Comparison of ENCODE assay signal across 17 mouse cellular contexts in the genomic region with DNA sequence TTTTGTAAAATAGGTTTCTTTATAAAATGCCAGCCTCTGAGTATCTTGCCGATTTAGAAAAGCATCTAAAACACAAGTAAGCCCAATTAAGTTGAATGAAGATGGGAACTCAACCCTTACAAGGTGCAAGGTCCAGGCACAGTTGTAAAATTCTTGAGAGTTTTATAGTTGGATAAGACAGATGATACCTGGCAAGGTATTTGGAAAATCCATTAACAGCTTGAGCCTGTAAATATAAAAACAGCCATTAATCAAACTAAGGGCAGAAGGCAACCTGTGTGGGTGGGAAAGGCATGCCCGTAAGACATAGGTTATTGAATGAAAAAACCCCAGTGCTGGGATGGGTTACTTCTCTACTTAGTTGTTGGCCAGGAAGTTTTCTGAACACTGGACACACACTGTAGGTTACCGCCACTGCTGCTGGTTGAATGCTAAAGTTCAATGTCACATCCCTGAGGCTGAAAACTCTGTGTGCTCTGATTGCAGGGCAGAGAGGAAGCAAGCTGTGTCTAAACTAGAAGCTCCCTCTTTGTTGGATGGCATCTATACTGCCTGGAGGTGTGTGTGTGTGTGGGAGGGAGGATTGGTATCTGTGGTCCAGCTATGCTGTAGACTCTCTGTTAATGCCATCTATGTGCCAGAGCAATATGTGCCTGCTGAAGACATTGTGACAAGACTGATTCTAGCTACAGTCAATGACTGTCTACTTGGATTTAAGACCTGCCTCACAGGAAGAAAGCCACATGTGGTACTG.
"Had no signal": no experiment of that assay in that cellular context is flagged by ENCODE, and none has a peak within 500 bp of the region (broad histone marks: within the 10 kb centered on the region; RNA-seq: fewer than 3 reads in every experiment).

No protein-coding gene starts in this region.

- H3K4me3 ChIP-seq: lung, embryonic 15.5 days; megakaryocyte, embryonic 14.5 days; midbrain, embryonic 13.5 days; midbrain, embryonic 15.5 days; neural tube, embryonic 12.5 days had no signal

- ATAC-seq: lung, postnatal 0 days; midbrain, embryonic 13.5 days; midbrain, embryonic 15.5 days had no signal

- H3K27ac ChIP-seq: liver, embryonic 14.5 days; lung, embryonic 15.5 days; macrophage; midbrain, embryonic 13.5 days; midbrain, embryonic 15.5 days; neural tube, embryonic 12.5 days had no signal

- DNase-seq: lung, adult 2 months; lung, postnatal 14 days; lung, postnatal 36 days; right cerebral cortex, postnatal 14 days; right cerebral cortex, postnatal 4 days; spleen, adult 18-20 months; thymus, adult 18-20 months; thymus, postnatal 14 days; thymus, postnatal 36 days had no signal

- H3K36me3 ChIP-seq: lung, embryonic 15.5 days; midbrain, embryonic 13.5 days; midbrain, embryonic 15.5 days; neural tube, embryonic 12.5 days had no signal

- H3K4me1 ChIP-seq: lung, embryonic 15.5 days; megakaryocyte, embryonic 14.5 days; midbrain, embryonic 13.5 days; midbrain, embryonic 15.5 days; neural tube, embryonic 12.5 days had no signal

- H3K4me2 ChIP-seq: lung, embryonic 15.5 days; midbrain, embryonic 13.5 days; midbrain, embryonic 15.5 days; neural tube, embryonic 12.5 days had no signal

- H3K9me3 ChIP-seq: lung, embryonic 15.5 days; midbrain, embryonic 13.5 days; midbrain, embryonic 15.5 days; neural tube, embryonic 12.5 days had no signal

- H3K9ac ChIP-seq: liver, embryonic 14.5 days; lung, embryonic 15.5 days; midbrain, embryonic 13.5 days; midbrain, embryonic 15.5 days; neural tube, embryonic 12.5 days had no signal

- H3K27me3 ChIP-seq: lung, embryonic 15.5 days; megakaryocyte, embryonic 14.5 days; midbrain, embryonic 13.5 days; midbrain, embryonic 15.5 days; neural tube, embryonic 12.5 days had no signal
